Mouse (Mus musculus): ENCODE measurements at regions not wholly inside any gene's neighbourhood (a gene's known extent, or its start where the extent isn't known, plus 50 kb on each side); places are given as distances from the start of the nearest gene placed in this dataset.

DNA sequence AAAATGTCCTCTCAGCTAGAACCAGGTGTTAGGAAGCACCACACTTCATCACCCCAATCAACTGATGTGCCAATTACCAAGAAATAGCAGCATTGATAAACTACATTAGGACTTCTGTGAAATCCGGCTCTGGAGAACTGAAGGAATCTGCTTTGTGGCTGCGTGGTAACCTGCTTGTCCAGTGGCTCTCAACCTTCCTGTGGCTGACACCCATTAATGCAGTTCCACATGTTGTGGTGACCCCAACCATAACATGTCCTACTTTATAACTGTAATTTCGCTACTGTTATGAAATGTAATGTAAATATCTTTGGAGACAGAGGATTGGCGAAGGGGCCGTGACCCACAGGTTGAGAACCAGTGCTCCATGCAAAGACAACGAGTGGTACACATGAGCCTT is 136.7 kb downstream of the Gm11011 start:
- DNase-seq = no peak

DNA sequence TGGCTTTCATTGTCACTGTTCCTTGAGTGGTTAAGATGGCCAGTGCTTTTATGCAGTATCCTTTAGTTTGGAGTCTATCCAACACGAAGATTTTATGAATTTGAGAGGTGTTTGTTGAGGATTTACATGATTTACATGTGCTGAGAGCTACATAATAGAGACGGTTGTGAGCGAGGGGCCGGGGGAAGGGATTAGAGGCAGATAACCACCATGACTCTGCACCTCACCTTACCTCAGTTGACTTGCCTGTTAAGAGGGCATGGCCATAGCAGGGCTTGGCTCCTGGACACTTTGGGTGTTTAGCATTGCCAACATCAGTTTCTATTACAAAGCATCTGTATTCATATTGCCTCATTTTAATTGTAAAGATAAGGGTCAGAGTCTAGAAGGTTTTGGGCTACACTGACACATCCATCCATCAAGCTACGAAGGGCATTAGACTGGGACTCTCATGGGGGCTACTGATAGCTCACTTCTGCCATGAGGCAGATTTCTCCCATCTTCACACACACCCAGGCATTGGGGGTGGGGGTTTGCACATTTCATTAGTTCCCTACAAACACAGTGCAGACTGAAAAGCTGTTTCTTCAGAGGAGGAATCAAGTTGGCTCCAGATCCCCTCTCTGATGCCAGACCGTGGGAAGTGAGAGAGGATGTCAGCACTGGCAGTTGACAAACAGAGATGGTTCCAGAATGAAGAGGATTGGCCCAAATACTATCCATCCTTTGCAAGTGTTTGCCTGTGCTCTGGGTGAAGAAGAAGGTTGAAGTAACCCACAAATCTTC is 139.9 kb downstream of the Gm11011 start:
- DNase-seq = peak; percentile 55 to 56

DNA sequence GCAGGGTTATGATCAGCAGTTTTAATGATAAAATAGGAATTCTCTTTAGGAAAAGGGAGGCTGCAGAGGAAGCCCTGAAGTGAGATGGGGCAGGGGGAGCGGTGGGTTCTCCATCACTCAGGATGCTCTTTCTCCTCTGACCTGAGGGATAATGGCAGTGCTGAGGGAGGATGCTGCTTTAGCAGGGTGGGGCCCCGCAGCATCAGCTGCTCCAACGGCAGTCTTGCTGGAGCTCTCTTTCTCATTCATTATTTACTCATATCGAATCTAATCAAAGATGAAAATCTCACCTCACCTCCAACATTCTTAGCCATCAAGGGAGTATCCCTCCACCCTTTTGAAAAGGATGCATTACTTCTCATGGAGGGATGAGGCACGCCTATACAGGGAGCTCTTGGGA is 141.7 kb downstream of the Gm11011 start:
- no peak for DNase-seq

DNA sequence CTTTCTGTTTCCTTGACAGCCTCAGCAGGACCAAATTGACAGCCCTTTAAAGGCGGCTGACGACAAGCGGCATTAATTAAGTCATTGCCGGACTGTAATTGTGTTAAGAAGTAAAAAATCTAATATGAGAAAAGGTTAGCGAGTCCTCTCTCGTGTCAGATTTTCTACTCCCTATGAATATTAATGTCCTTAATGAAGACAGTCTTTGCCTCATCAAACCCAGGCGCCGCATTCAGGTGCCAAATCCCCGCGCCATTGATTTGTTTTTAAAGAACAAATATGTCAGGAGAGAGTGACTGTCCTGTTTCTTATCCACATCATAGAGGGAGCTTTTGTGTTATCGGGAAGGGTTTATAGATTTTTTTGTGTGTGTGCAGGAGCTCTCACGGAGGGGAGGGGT is 142.2 kb downstream of the Gm11011 start:
- DNase-seq = no peak

DNA sequence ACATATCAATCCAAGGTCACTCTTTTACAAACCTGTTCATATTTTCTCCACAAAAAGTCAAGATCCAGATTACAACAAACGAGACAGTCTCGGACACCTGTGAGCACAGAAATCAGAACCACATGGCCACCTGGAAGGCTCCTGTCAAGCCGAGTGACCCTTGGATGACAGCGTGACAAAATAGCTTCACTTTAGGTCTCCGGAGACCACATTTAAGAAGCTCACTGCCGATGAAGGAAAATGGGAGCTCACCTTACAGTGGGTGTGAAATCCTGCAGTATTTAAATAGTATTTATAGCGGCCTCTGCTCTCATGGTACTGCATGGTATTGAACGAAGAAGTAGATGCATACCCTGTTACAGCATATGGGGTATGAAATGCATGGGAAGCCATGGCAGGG is 144.3 kb downstream of the Gm11011 start:
- DNase-seq = no peak

DNA sequence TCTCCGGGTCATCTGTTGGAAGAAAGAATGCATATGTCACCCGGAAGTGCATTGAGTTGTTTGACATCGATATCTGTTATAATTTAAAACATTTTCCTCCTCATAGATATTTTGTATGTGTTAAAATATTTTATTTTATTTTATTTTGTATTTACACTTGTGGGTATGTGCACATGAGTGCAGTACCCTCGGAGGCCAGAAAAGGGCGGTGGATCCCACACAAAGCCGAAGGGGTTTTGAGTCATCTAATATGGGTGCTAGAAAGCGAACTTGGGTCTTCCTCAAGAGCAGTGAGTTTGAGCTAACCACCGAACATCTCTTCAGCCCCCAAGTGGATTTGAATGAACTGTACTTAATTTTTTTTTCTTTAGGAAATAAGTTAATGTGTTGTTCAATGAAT is 156.0 kb downstream of the Gm11011 start:
- DNase-seq = no peak

DNA sequence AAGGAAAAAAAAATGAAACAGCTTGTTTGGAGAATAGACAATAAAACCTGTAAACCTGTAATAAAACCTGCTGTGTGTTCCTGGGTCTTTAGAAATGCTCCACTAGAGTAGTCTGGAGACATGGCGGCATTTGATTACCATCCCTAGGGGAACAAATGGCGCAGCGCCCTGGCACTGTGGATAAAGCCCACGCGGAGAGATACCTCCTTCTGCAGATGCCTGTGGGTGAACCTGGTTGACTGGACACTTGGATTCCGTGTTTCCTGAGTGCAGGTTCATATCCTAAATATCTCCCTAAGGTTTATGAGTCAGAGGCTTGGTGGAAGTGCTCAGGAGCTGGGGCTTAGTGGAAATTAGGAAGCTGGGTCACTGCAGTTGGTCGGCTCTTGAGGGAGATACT is 158.1 kb downstream of the Gm11011 start:
- no peak for DNase-seq

DNA sequence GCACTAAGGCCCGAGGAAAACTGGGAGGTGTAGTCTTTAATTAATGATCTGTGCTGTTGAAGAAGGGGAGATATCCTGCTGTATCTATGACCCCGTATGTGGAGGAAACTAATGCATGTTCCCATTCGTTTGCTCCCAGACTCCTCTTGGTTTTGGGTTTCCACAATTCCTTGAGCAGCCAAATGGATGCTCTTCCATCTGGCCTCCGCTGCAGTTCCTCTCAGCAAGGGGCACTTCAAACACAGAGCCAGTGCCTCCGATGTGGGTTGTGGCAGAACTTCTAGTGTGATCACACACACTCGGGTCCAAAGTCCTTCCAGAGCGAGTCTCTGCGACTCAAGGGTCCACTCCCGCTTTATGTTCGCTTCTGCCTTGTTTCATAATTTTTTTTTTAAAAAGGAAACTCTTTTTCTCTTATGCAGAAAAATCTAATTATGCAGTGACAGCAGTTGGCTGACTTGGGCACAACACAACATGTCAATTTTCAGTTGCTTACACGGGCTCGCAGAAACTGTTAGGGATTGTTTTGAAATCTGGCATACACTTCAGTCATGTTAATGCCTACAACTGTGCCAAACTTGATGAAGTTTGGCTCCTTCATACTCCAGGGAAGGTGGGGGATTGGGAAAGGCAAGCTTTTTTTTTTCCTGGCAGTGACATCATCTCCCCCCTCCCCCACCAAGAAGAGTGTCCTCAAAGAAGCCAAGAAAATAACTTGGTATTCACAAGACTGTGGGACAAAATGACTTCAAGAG is 163.2 kb downstream of the Gm11011 start:
- peak; percentile 3 to 6 for DNase-seq

DNA sequence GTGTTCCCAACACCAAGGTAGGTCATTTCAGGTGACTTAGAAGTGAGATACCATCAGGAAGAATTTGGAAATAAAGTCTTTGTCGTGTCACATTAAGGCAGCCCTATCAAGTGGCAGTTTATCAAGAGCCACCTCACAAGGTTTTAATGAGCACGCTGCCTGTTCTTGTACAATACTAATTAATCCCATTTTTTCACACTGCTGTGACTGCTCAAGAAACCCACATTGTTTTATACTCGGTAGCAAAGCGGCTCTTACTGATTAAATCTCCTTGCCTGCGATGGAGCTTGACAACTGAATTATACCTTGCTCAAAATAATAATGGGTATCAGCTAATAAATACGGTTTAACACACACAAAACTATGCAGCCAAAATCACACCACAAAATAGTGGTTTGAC is 175.2 kb downstream of the Gm11011 start:
- DNase-seq = no peak

DNA sequence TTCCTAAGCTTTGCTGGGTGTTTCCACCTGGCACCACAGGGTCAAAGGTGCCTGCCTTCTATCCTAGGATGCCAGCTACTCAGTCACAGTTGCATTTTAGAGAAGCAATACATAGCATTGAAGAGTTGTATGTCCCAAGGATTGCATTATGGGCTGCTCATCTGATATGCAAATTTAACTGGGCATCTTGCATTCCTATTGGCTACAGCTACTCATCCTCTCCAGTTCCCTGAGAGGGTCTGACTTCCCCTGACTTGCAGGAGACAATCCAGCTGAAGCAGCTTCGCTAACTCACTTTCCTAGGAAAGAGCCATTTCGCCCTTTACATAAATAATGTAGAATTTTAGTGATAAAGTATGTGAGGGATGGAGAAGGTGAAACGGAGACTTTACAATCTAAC is 177.5 kb downstream of the Gm11011 start:
- no peak for DNase-seq

DNA sequence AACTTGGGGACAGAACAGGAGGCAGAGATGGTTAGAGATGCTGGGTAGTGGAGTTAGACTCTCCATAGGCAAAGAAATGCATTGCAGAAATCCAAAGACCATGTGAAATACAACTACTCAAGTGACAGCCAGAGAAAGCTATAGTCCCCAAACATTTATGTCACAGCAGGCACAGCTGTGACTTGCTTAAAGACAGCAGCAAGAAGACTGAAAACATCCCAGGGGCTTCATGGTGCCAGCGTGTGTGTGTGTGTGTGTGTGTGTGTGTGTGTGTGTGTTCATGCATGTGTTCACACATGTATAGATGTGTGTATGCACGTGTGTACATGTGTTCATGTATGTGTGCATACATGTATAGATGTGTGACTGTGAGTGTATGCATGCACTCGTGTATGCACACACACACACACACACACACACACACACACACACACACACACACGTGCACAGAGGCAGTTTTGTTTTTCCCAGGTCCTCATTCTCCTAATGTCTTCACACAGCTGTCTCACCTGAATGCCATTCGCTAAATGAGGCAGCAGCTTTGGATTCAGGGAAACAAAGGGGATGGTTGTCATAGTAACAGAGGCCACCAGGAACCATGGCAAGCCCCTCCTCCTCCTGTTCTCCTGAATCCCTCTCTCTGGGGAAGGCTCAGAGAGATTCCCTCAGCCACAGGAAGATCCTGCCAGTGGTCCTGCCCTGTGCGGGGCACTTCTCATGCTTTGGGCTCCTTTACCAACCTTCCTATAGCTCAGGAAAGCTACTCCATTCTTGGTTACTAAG is 182.4 kb downstream of the Gm11011 start:
- no peak for DNase-seq

DNA sequence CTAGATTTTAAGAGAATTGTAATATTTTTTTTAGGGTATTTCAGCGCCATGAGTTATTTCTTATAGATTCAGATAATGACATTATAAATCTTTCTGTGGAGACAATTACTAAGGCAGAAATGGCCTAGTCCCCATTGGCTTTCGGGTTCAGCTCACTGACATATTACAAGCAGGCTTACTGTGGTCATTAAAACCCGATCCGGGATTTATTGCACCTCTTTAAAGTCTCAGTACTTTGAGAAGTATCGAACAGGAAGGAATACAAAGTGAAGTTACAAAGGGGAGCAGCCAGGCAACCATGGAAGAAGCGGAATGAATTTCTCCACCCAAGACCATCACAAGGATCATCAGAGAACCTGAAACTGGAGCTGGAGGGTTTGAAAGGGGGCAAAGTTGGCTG is 189.8 kb downstream of the Gm11011 start:
- DNase-seq = no peak

DNA sequence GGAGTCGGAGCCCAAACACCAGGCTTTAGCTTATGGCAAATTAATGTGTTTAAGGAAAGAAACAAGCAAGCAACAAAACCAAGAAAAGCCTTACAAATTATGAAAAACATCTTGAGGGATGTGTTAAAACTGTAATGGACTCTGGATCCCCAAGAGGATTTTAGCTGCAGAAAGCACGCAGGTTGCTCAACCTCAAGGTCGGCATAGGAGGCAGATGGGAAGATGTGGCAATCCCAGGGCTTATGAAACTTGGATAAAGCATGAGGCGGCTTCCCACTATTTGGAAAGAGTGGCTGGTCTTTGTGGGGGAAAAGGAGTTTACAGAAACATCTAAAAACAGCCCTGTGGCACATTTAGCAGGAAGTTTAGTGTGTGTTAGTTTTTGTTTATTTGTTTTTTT is 190.5 kb downstream of the Gm11011 start:
- no peak for DNase-seq

DNA sequence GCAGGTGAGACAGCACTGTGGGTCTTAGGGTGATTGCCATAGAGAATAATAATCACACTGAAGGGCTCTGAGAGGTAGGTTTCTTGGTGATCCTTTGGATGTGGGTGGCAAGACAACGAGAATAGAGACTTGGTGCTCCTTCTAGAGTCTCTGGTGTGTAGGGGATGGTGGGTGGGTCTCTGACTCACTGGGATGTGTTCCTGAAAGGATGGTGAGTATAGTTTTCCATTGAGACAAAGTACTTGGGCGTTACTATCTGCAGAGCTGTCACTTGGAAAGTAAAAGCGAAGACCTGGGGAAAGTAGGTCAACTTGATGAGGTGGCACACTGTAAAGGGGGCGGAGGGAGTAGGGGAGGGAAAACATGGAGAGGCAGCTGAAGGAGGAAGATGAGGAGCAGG is 191.3 kb downstream of the Gm11011 start:
- DNase-seq = no peak

DNA sequence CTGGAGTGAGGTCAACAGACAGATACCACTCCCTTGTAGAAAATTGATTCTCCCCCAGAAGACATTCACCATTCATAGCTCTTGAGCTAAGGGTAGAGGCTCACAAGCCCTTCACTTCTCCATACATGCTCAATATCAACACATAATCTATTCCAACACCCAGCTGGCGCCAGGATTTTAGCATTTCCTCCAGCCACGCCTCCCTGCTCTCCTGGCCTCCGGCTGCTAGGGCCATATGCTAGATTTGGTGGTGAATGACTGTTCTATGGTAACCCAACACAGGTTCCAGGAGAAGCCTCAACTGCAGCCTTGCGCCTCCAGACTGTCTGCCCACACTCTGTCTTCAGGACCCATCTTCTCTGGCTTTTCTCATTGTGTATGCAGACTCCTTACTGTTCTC is 197.9 kb downstream of the Gm11011 start:
- peak in 1 of 2 experiments; percentile 4 for DNase-seq

DNA sequence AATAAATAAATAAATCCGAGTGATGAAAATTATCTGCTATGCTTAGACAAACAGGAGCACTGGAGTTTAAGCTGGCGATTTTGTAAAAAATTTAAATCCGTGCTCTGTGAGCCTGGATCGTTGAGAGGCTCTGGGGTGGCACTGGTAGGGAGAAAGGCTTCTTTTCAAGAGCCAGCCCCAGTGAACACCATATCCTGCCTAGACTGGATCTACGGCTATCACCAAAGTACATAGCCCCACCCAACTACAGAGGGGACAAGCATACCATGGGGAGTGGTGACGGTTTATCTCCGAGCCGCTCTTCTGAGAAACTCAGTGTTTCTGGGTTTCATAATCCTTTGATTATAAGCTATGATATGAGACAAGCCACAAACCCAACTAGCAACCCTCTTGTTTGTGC is 199.0 kb downstream of the Gm11011 start:
- DNase-seq = no peak

DNA sequence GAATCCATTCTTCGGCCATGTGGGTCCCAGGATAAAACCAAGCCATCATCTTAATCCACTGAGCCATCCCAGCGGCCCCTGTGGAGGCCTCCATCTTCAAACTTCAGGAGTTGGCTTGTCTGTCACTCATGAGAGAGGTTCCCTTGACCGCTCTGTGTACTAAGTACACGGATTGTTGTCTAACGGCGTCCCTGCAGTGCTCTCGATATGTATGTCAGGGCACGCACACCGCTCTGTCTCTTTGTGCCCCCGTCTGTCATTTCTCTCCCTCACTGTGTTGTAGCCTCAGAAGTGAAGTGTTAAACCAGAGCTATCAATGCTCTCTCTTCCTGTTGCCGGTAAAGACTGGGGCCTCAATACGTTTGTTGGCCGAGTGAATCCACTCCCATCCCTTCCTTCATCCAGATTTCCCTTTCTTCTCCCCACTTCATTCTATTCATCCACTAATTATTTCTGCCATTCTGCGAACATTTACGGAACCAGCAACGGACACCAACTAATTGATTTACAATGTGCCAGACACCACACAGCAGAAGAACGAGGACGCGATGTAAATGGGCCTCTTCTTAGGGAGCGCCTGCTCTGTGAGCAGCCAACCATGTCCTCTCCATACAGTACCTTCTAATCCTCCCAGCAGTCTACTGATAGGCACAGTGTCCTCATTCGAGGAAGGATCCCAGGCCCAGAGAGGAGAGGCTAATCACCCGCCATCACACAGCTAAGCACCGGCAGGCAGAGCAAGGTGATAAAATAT is 199.6 kb downstream of the Gm11011 start:
- no peak for DNase-seq

DNA sequence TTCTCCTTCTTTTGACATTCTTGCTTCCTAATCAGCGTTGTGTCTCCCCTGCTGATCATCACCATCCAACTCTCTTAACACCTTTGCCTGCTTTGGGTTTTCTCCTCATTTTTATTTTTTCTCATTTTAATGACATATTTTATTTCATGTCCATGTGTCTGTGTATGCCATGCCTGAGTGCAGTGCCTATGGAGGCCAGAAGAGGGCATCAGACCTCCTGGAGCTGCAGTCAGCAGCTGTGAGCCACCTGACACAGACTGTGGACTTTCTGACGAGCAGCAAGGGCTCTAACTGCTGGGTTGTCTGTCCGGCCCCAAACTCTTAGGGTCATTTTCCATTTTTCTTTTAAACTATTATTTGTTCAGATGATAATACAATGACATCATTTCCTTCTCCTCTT is 203.8 kb downstream of the Gm11011 start:
- no peak for DNase-seq

DNA sequence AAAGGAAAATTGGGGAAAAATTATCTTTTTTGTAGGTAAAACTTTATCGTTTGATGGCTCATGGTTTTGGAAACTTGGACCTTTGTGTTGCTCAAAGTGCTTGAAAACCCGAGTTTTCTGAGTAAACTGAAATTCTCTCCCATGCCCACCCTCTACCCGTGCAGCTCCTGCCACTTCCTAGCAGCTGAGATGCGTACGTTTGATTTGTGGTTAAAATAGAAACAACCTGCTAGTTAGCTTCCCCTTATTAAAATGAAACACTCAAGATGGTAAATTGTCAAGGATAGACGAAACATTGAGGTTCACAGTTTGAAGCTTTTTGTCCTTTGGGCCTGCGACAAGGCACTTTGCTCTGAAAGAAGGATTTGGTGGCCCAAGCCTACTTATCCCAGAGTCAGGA is 214.5 kb downstream of the Gm11011 start:
- no peak for DNase-seq

DNA sequence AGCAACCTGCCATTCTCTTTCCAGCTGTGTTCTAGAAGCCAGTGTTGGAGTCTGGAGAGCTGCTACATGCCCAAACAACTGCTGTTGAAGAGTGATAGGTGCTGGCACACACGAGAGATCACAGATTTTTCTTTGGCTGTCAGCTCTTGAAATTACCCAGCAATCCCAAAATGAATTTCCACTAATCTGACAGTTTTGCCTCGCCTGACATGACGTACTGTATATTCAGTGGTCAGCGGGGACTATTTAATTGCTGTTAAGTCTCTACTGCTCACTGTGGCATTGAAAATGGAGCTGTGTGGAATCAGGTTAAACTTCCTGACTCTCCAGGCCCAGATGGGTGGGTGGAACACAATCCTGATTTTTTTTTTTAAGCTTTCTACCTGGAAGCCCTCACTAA is 222.5 kb downstream of the Gm11011 start:
- DNase-seq = no peak

DNA sequence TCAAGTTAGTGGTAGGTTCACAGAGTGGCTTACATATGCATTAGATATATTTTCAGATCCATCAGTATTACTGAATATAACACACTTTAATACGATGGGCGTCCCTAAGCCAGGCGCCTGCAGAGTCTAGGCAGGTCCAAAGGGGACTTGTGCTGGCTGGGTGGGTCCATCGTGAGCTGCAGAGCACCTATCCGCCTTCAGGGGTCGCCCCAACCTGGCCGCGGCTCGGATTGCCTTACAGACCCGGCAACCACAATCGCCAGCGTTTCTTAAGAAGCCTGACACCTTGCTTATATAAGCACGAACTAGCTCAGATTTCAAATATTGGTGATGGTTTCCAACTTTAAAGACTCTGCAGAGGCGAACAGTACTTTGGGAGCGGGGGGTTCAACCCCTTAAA is 227.3 kb downstream of the Gm11011 start:
- no peak for DNase-seq

DNA sequence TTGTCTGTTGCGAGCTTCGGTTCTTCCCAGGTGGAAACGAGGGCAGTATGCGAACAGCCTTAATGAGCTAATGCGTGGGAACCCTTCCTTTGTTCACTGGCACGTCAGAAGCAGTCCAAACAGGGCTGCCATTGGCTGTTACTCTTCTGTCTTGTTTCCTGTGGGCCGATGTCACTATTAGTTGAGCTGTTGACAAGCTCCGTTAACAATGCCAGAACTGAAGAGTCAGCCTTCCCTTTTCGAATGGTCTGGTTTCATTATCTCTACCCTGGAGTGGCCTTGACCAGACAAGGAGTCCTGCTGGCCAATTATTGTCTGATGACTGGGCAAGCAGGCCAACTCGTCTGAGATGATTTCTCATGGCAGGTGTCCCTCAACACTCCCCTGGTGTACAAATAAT is 230.1 kb downstream of the Gm11011 start:
- no peak for DNase-seq

DNA sequence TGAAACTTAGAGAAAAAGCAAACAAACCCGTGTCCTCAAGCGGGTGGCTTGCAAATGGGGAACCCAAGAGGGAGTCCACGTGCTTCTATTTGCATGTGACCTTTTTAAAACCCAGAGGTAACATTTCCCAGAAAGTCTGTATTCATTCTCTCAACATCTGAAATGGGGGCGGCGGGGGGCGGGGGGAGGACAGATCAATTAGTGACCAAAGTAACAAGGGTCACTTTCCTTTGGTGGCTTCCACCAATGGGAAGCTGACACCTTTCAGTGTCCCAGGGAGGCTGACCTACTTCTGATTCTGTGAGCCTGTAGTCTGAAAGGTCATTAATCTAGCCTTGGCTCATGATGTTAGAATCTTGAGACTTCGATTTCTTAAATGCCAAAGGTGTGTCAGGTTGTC is 236.0 kb downstream of the Gm11011 start:
- DNase-seq = no peak
